Mouse (Mus musculus): ENCODE measurements around the gene Tecta.

DNA sequence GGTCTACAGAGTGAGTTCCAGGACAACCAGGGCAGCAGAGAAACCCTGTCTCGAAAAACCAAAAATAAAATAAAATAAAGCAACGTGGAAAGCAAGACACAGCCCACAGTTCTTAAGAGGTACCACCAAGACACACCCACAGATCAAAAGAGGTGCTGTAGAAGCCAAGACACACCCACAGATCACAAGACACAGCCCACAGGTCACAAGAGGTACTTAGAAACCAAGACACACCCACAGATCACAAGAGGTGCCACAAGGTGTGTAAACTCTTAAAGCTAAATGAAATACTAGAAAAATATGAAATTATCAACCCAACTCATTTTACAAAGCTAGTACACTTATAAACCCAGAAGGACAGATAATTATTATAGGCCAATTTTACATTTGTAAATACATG is 23.9 kb upstream of the Tecta start:
- TF ChIP-seq ZC3H11A (IDR thresholded peaks at IDR 0.05; ENCODE audit: borderline replicate concordance, low read depth, low read length) (no peak), ZNF384 (IDR thresholded peaks at IDR 0.05; ENCODE audit: low read depth, low read length) (no peak), MAFK (IDR thresholded peaks at IDR 0.05; ENCODE audit: insufficient read depth, low read depth, low read length) (no peak), HCFC1 (IDR thresholded peaks at IDR 0.05; ENCODE audit: borderline replicate concordance, insufficient read depth, low read length) (no peak), CHD2 (IDR thresholded peaks at IDR 0.05; ENCODE audit: low read depth, low read length) (no peak)
